Mouse (Mus musculus) kidney, adult 2 months (tissue): Measurements from ENCODE around the gene Sptbn1.

Experiments used
- CTCF ChIP-seq: fragments of 200-500 bp; conservative IDR thresholded peaks from 2 replicates; pipeline ENCODE4 v1.5.1; 2011; ENCODE audit warnings: low read depth, mild to moderate bottlenecking, control low read depth, low read length, moderate library complexity, mixed read lengths; ENCODE audit not compliant: insufficient read depth, insufficient read length
- POLR2A ChIP-seq: fragments of 200-500 bp; IDR thresholded peaks from one replicate; pipeline ENCODE4 v1.6.1; 2011; ENCODE audit warnings: low read depth, low read length, control low read depth

GRCm38 (mm10) chr11:30148378-30148777 lies 119.6 kb downstream of the Sptbn1 start:
- no peak for TF ChIP-seq CTCF
- TF ChIP-seq POLR2A, result no peak
